Mouse (Mus musculus) intestine, postnatal 0 days (tissue): ENCODE results near the gene Erlin1. TPM values are rescaled to one million over a fixed set of nuclear protein-coding genes. Genes with fewer than 3 reads are reported as not detected.

Experiments used
- ATAC-seq: fragments of 200-750 bp; cut with Nextera tagmentation; 2 replicates; pipeline ENCODE4 v1.8.0; 2017; ENCODE audit warnings: mild to moderate bottlenecking, moderate TSS enrichment, moderate library complexity
- H3K27ac ChIP-seq: fragments of 300-500 bp; sonication (generic); 2 replicates; pipeline ENCODE4 v1.5.1; 2014; ENCODE audit warnings: mild to moderate bottlenecking, low read depth, low read length, moderate library complexity
- H3K27me3 ChIP-seq: fragments of 300-500 bp; sonication (generic); replicated peaks from 2 replicates; pipeline ENCODE4 v1.6.1; 2014; ENCODE audit warnings: low read length, mixed read lengths; ENCODE audit not compliant: control insufficient read depth, insufficient read depth
- H3K36me3 ChIP-seq: fragments of 300-500 bp; sonication (generic); 2 replicates; pipeline ENCODE4 v1.6.1; 2014; ENCODE audit warnings: mild to moderate bottlenecking, moderate library complexity; ENCODE audit not compliant: control insufficient read depth, insufficient read depth
- H3K4me1 ChIP-seq: fragments of 300-500 bp; sonication (generic); replicated peaks from 2 replicates; pipeline ENCODE4 v1.6.1; 2014; ENCODE audit warnings: antibody characterized with exemption, low read length, mixed read lengths; ENCODE audit not compliant: control insufficient read depth, insufficient read depth
- H3K4me2 ChIP-seq: fragments of 300-500 bp; sonication (generic); replicated peaks from 2 replicates; pipeline ENCODE4 v1.6.1; 2014; ENCODE audit warnings: low read depth, mild to moderate bottlenecking, moderate library complexity
- H3K4me3 ChIP-seq: fragments of 300-500 bp; sonication (generic); 2 replicates; pipeline ENCODE4 v1.5.1; 2014; ENCODE audit warnings: low read depth, low read length
- H3K9ac ChIP-seq: fragments of 300-500 bp; sonication (generic); 2 replicates; pipeline ENCODE4 v1.6.1; 2014; ENCODE audit warnings: mild to moderate bottlenecking, low read depth, low read length
- H3K9me3 ChIP-seq: fragments of 300-500 bp; sonication (generic); 2 replicates; pipeline ENCODE4 v1.6.1; 2016; ENCODE audit warnings: mixed run types; ENCODE audit not compliant: control insufficient read depth
- CTCF ChIP-seq: sonication (generic); IDR thresholded peaks from 2 replicates; pipeline ENCODE4 v1.5.1; 2016; ENCODE audit warnings: low read depth, mild to moderate bottlenecking, control low read depth, antibody characterized with exemption, moderate library complexity
- WGBS: fragments of 180-500 bp; shearing (Covaris S2); extraction: QIAGEN DNeasy Blood & Tissue Kit; methylation state at CpG from one replicate; pipeline ENCODE4 v1.1.7; 2014; 5-methylcytosine and 5-hydroxymethylcytosine counted together
- polyA plus RNA-seq: library from polyadenylated mRNA; unstranded; fragments of >200 nt; fragmentation: Nextera tagmentation; extraction: Ambion mirVana; gene quantifications from 2 replicates; pipeline ENCODE4 v1.2.1, GENCODE M21; 2015

Gene Erlin1
- polyA plus RNA-seq, 1 experiment from 2014 or later: 21.0 TPM

- H3K4me3 ChIP-seq: no peak overlapping the region
- 0 out of 2 replicates have a peak, but pooled peaks cover 4% of the 10 kb centered on the region for H3K4me1 ChIP-seq
- H3K9me3 ChIP-seq: no peaks in the 10 kb centered on the region
- no peak overlapping the region for H3K27ac ChIP-seq
- ATAC-seq: peak; percentile 79
- WGBS: 45% methylated on average over 9 of the region's 9 CpGs
- TF ChIP-seq CTCF: no peak
- peak overlapping the region; percentile 37 for H3K4me2 ChIP-seq
- no peak overlapping the region for H3K9ac ChIP-seq
- H3K36me3 ChIP-seq: peaks cover 8% of the 10 kb centered on the region; the same call in 1 of the 2 replicates
- H3K27me3 ChIP-seq: no peaks in the 10 kb centered on the region
These were observed 2.1 kb downstream of the Erlin1 start for GRCm38 (mm10) chr19:44067323-44068049.

- Histone ChIP-seq H3K36me3 (peaks cover 16% of the 10 kb centered on the region), H3K9me3 (no peaks in the 10 kb centered on the region), H3K27ac (peak overlapping the region; percentile 17; the same call in 1 of the 2 replicates), H3K4me3 (no peak overlapping the region), H3K4me1 (0 out of 2 replicates have a peak, but pooled peaks cover 4% of the 10 kb centered on the region), H3K4me2 (no peak overlapping the region), H3K9ac (no peak overlapping the region), H3K27me3 (no peaks in the 10 kb centered on the region)
- no peak for ATAC-seq
- WGBS: 92% methylated on average over 2 of the region's 2 CpGs
- TF ChIP-seq CTCF: no peak
These were observed 4.9 kb downstream of the Erlin1 start for GRCm38 (mm10) chr19:44064734-44065133.

DNA sequence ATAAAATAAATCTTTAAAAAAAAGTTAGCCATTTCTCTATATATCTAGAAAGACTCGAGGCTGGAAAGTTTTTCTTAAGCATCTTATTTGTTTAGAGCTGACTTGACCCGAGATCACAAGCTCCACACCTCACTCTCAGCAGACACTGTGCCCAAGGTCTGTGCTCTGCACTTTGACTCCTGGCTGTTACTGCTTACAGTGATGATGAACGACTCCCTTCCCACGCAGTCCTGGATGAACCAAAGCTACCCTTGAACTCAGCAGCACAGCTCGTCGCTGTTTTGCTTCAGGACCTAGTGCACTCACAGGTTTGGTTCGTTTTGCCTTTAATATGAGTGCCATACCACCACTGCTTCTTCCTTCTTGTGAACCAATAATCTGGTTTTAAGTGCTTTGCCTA, 5.8 kb downstream of the Erlin1 start:
- Histone ChIP-seq H3K9ac (no peak overlapping the region), H3K27me3 (no peaks in the 10 kb centered on the region), H3K36me3 (peaks cover 25% of the 10 kb centered on the region), H3K9me3 (no peaks in the 10 kb centered on the region), H3K4me2 (no peak overlapping the region), H3K27ac (0 out of 2 replicates have a peak overlapping the region, but pooled peaks have one; percentile 52), H3K4me3 (no peak overlapping the region), H3K4me1 (0 out of 2 replicates have a peak, but pooled peaks cover 4% of the 10 kb centered on the region)
- WGBS: 51% methylated on average over 7 of the region's 7 CpGs
- ATAC-seq: peak; percentile 77
- TF ChIP-seq CTCF: no peak

- TF ChIP-seq CTCF: no peak
- H3K9ac ChIP-seq: no peak overlapping the region
- H3K36me3 ChIP-seq: peaks cover 37% of the 10 kb centered on the region
- 83% methylated on average over 3 of the region's 3 CpGs for WGBS
- no peaks in the 10 kb centered on the region for H3K27me3 ChIP-seq
- no peak overlapping the region for H3K4me3 ChIP-seq
- H3K4me2 ChIP-seq: no peak overlapping the region
- H3K9me3 ChIP-seq: no peaks in the 10 kb centered on the region
- ATAC-seq: no peak
- H3K4me1 ChIP-seq: no peaks in the 10 kb centered on the region
- no peak overlapping the region for H3K27ac ChIP-seq
These were observed 9.4 kb downstream of the Erlin1 start for GRCm38 (mm10) chr19:44060226-44060625.

GRCm38 (mm10) chr19:44055173-44055826, 14.3 kb downstream of the Erlin1 start:
- Histone ChIP-seq H3K4me1 (0 out of 2 replicates have a peak, but pooled peaks cover 2% of the 10 kb centered on the region), H3K27ac (peak overlapping the region; percentile 75; the same call in 1 of the 2 replicates), H3K4me2 (0 out of 2 replicates have a peak overlapping the region, but pooled peaks have one; percentile 7), H3K36me3 (peaks cover 32% of the 10 kb centered on the region), H3K27me3 (no peaks in the 10 kb centered on the region), H3K9me3 (no peaks in the 10 kb centered on the region), H3K9ac (no peak overlapping the region), H3K4me3 (no peak overlapping the region)
- peak; percentile 96 for ATAC-seq
- 43% methylated on average over 4 of the region's 4 CpGs for WGBS
- TF ChIP-seq CTCF: no peak

- H3K4me3 ChIP-seq: no peak overlapping the region
- WGBS: 36% methylated on average over 4 of the region's 4 CpGs
- peaks cover 22% of the 10 kb centered on the region for H3K36me3 ChIP-seq
- H3K27ac ChIP-seq: no peak overlapping the region
- ATAC-seq: no peak
- H3K9me3 ChIP-seq: no peaks in the 10 kb centered on the region
- H3K4me2 ChIP-seq: no peak overlapping the region; the same call in 1 of the 2 replicates
- H3K9ac ChIP-seq: no peak overlapping the region
- no peak for TF ChIP-seq CTCF
- H3K27me3 ChIP-seq: no peaks in the 10 kb centered on the region
- 0 out of 2 replicates have a peak, but pooled peaks cover 2% of the 10 kb centered on the region for H3K4me1 ChIP-seq
These were observed 19.2 kb downstream of the Erlin1 start for GRCm38 (mm10) chr19:44050388-44050787.
